Mouse (Mus musculus) C2C12 (cell line): ENCODE data around the gene Otoa. TPM values are rescaled to one million over a fixed set of nuclear protein-coding genes. Genes with fewer than 3 reads are reported as not detected.

Source experiments
- H3K27me3 ChIP-seq: one replicate; pipeline ENCODE4 v1.6.1; 2011; ENCODE audit not compliant: control insufficient read depth, insufficient read depth, insufficient read length
- H3K36me3 ChIP-seq: one replicate; pipeline ENCODE4 v1.6.1; 2011; ENCODE audit not compliant: control insufficient read depth, insufficient read depth
- H3K4me3 ChIP-seq: one replicate; pipeline ENCODE4 v1.5.1; 2011; ENCODE audit warnings: mild to moderate bottlenecking, control low read depth; ENCODE audit not compliant: poor library complexity, insufficient read depth, severe bottlenecking
- H3K79me2 ChIP-seq: one replicate; pipeline ENCODE4 v1.6.1; 2011; ENCODE audit not compliant: control insufficient read depth, insufficient read depth
- H3K79me3 ChIP-seq: one replicate; pipeline ENCODE4 v1.6.1; 2011; ENCODE audit warnings: low read depth, control low read depth
- H3ac ChIP-seq: one replicate; pipeline ENCODE3; 2011; ENCODE audit warnings: low read depth; ENCODE audit not compliant: control insufficient read depth, insufficient read length
- CEBPB ChIP-seq: IDR thresholded peaks from one replicate; pipeline ENCODE4 v1.6.1; 2011; ENCODE audit warnings: low read depth, mild to moderate bottlenecking, control low read depth, moderate library complexity
- CTCF ChIP-seq: IDR thresholded peaks from one replicate; pipeline ENCODE4 v1.5.1; 2011; ENCODE audit not compliant: control insufficient read depth, insufficient read depth, insufficient read length
- FOSL1 ChIP-seq: IDR thresholded peaks from one replicate; pipeline ENCODE4 v1.8.0; 2011; ENCODE audit warnings: mild to moderate bottlenecking, low read length; ENCODE audit not compliant: poor library complexity, insufficient read depth, severe bottlenecking
- MAX ChIP-seq: IDR thresholded peaks from one replicate; pipeline ENCODE4 v1.6.1; 2011; ENCODE audit warnings: mild to moderate bottlenecking, control low read depth
- MYOD1 ChIP-seq: IDR thresholded peaks from one replicate; pipeline ENCODE4 v1.6.1; 2011; ENCODE audit warnings: low read depth; ENCODE audit not compliant: control insufficient read depth, insufficient read length
- MYOG ChIP-seq: IDR thresholded peaks from one replicate; pipeline ENCODE4 v1.6.1; 2011; ENCODE audit not compliant: control insufficient read depth, insufficient read length; ENCODE audit errors: extremely low read depth
- USF1 ChIP-seq: IDR thresholded peaks from one replicate; pipeline ENCODE4 v1.6.1; 2011; ENCODE audit warnings: low read depth, mild to moderate bottlenecking, control low read depth, moderate library complexity
- long read RNA-seq, 2 experiments: library from polyadenylated mRNA; unstranded; transcript quantifications; one replicate each; pipeline ENCODE4 v2.0.0; 2019 to 2020
- polyA plus RNA-seq: library from polyadenylated mRNA; unstranded; fragments of >200 nt; fragmentation: generic; extraction: Trizol; gene quantifications from one replicate; pipeline ENCODE4 v1.2.1, GENCODE M21; 2012; ENCODE audit warnings: missing spikeins

Gene Otoa
- polyA plus RNA-seq: 0.12 TPM
- long read RNA-seq, experiment 1: 0 reads
- long read RNA-seq, experiment 2: 0 reads

GRCm38 (mm10) chr7:121081350-121081749 is at the start of gene Otoa:
Otoa (plus strand) TSS chr7:121081650.
- Histone ChIP-seq H3K79me3 (no peaks in the 10 kb centered on the region), H3K4me3 (no peak within 1 kb of the TSS), H3K27me3 (no peaks in the 10 kb centered on the region), H3K36me3 (no peaks in the 10 kb centered on the region), H3K79me2 (no peaks in the 10 kb centered on the region), H3ac (no peak within 1 kb of the TSS)
- TF ChIP-seq MYOG (no peak), USF1 (no peak), FOSL1 (no peak), CEBPB (no peak), MAX (no peak), CTCF (no peak), MYOD1 (no peak)

DNA sequence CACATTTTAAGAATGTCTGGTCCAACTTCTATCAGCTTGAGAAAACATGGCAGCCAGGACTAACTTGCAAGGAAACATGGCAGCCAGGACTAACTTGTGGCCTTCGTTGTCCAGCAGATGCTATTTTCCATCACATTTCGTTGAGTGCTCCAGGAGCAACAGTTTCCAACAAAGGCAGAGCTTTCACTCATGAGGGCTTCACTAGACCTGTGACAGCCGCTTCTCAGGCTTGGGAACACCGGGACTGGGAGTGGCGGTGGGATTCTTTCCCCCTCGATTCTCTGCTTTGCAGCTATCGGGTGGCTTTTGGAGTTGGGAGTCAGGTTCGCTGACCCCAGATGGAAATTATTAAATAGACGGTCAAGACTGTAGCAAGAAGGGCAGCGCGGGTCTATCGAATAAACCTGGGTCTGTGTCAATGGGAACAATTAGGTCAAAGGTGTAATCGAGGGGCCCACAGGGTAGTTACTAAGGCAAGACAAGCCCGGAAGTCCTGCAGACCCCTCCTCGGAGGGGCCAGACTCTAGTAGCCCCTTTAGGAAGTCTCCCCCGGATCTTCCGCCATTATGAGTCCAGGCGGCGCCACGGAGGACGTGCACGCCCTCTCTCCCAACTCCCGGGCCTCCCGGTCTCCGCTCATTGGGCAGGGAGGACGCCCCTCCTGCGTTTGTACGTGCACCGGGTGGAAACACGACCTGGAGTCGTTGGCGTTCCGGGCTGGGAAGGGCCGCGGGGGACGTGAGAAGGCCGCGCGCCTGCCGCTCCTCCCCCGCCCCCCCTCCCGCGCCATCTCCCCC is 47.4 kb upstream of the Otoa start, which contains the start of gene Mettl9:
Gene Mettl9 (plus strand): TSS at position 590 of the 797 bp plus-strand sequence.
- peak within 1 kb of the TSS; percentile 94 for H3ac ChIP-seq
- peak within 1 kb of the TSS; percentile 68 for H3K4me3 ChIP-seq
- H3K27me3 ChIP-seq: no peaks in the 10 kb centered on the region
- peaks cover 39% of the 10 kb centered on the region for H3K79me3 ChIP-seq
- TF ChIP-seq MAX (peak; percentile 55), CEBPB (no peak), MYOD1 (no peak), CTCF (no peak), USF1 (no peak), FOSL1 (no peak), MYOG (no peak)
- no peaks in the 10 kb centered on the region for H3K36me3 ChIP-seq
- peaks cover 42% of the 10 kb centered on the region for H3K79me2 ChIP-seq

GRCm38 (mm10) chr7:121034701-121035141 is 46.7 kb upstream of the Otoa start:
- H3K79me2 ChIP-seq: peaks cover 48% of the 10 kb centered on the region
- peaks cover 44% of the 10 kb centered on the region for H3K79me3 ChIP-seq
- TF ChIP-seq FOSL1: no peak
- TF ChIP-seq MYOD1: no peak
- no peak for TF ChIP-seq MYOG
- no peaks in the 10 kb centered on the region for H3K27me3 ChIP-seq
- H3K4me3 ChIP-seq: peak overlapping the region; percentile 68
- H3ac ChIP-seq: peak overlapping the region; percentile 94
- no peaks in the 10 kb centered on the region for H3K36me3 ChIP-seq

GRCm38 (mm10) chr7:121035161-121035721 is 46.2 kb upstream of the Otoa start:
- Histone ChIP-seq H3K27me3 (no peaks in the 10 kb centered on the region), H3K36me3 (no peaks in the 10 kb centered on the region), H3ac (peak overlapping the region; percentile 94), H3K79me3 (peaks cover 49% of the 10 kb centered on the region), H3K4me3 (peak overlapping the region; percentile 68), H3K79me2 (peaks cover 54% of the 10 kb centered on the region)
- TF ChIP-seq CEBPB: no peak
- TF ChIP-seq USF1: no peak
- TF ChIP-seq MAX: no peak
- TF ChIP-seq MYOG: no peak
- no peak for TF ChIP-seq FOSL1
- no peak for TF ChIP-seq MYOD1
- TF ChIP-seq CTCF: no peak

DNA sequence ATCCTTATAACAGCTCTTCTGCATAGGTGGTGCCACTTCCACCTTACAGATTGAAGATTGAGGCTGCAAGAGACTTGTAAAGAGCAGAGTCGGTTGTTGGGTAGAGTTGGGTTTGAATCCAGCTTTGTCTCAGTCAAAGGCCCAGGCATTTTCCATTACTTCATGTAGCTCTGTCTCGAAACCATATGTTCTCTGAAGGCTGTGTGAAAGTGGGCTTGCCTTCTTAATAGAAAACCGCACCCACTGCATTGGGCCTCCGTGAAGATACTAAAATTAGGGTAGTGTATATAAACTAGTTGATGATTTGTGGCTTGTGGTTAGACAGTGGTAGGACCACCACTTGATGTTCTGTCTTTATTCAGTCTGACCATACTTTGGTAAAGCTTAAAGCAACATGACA is 40.9 kb upstream of the Otoa start:
- H3ac ChIP-seq: no peak overlapping the region
- H3K27me3 ChIP-seq: no peaks in the 10 kb centered on the region
- H3K79me2 ChIP-seq: peaks cover 100% of the 10 kb centered on the region
- no peak overlapping the region for H3K4me3 ChIP-seq
- TF ChIP-seq MAX (no peak), MYOG (no peak), CTCF (no peak), FOSL1 (no peak), CEBPB (no peak), USF1 (no peak), MYOD1 (no peak)
- peaks cover 95% of the 10 kb centered on the region for H3K79me3 ChIP-seq
- H3K36me3 ChIP-seq: no peaks in the 10 kb centered on the region
